Mouse (Mus musculus) fat pad, adult 2 months (tissue): ENCODE results near the gene Ninl.

Source experiments
- DNase-seq: peaks from one replicate; pipeline ENCODE4 v3.0.0-alpha.2; 2011; ENCODE audit warnings: low read depth, low spot score; ENCODE audit errors: extremely low read depth

Ninl gene

DNA sequence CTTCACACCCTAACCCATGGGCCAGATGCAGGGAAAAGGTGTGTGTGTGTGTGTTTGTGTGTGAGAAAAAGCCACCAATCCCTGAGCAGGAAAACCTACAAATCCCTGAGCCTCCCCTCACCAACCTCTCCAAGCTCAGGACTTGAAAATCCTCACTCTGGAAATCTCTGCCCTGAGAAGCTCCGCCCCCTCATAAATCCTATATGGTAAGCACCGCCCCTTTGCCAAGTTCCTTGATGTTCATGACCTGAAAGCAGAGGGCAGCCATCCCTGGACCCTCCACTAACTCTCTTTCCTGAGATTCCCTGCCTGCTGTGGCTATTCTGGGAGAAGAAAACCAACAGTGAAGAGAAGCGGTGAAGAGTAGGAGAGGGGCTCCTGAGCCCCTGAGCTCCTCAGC, 40.2 kb downstream of the Ninl start:
- no peak for DNase-seq

GRCm38 (mm10) chr2:150997618-150998017, 41.6 kb downstream of the Ninl start:
- DNase-seq = no peak

GRCm38 (mm10) chr2:150995324-150995723, 43.9 kb downstream of the Ninl start:
- no peak for DNase-seq

GRCm38 (mm10) chr2:150991050-150991449, 48.1 kb downstream of the Ninl start:
- DNase-seq = no peak

GRCm38 (mm10) chr2:150990506-150990905, 48.7 kb downstream of the Ninl start:
- DNase-seq = no peak

DNA sequence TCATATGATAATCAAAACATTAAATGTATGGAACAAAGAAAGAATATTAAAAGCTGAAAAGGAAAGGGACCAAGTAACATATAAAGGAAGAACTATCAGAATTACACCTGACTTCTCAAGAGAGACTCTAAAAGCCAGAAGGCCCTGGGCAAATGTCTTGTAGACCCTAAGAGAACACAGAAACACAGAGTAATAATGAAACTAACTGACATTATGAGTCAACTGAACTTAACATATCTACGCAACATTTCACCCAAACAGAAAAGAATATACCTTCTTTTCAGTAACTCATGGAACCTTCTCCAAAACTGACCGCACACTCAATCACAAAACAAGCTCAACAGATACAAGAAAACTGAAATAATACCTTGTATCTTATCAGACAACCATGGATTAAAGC, 53.8 kb downstream of the Ninl start:
- no peak for DNase-seq

- no peak for DNase-seq
Measured at GRCm38 (mm10) chr2:150982051-150982450, 57.1 kb downstream of the Ninl start.

DNA sequence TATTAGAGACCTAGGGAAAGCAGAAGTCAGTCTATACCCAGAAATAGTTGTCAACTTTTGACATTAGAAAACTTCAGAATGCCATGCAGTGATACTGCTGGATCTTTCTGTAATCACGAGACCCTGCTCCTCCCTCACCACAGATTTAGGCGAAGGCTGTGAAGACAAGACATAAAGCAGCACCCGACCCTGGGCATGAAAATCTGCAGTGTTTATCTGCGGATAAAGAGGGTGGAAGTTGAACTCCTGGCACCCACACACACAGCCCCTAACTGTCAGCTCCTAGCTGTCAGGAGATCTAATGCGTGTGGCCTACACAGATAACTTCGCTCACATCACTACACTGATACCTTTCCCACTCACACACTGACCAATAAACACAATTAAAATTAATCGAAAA, 57.7 kb downstream of the Ninl start:
- no peak for DNase-seq

DNA sequence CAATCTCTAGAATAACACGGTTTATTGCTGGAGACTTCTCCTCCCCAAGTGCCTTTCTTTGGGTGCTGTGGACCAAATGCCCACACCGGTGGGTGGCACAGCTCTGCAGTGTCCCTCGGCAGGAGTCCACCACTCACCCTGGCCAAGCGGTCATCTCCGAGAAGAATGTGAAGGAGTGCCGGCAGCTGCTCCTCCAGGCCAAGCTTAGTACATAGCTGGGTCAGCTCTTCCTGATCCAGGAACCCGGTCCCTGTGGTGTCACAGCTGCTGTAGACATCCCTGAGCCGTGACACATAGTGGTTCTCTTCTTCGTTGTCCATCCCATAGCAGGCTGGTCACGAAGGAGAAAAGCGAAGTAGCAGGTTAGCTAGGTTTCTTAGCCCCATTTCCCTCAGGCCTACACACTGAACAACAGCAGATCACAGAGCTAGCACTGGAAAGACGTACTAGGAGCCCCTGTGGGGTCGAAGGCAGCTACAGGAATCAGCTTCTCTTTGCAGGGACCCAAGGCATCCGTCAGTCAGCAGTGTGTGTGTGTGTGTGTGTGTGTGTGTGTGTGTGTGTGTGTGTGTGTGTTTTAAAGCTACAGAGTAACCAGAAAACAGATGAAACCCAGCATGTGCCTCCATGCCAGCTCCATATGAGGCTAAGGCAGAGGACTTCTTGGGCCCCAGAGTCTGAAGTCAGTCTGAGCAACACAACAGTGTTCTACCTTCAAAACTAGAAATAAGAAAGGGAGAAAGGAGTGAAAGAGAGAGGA, 59.1 kb downstream of the Ninl start:
- DNase-seq = no peak

- no peak for DNase-seq
Measured at GRCm38 (mm10) chr2:150978791-150979190, 60.4 kb downstream of the Ninl start.

DNA sequence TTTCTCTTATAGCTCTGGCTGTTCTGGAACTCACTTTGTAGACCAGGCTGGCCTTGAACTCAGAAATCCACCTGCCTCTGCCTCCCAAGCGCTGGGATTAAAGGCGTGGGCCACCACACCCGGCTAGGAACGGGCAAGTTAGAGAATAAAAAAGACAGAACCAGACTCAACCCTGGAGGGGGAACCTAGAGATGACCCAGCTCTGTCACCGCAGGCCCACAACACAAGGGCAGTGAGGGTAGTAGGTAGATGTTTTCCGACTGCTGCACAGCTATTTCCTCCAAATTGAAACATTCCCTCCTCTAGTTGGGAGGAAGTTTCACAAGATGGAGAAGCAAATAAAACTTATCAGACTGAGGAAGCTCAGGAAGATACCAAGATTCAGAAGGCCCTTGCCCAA, 61.5 kb downstream of the Ninl start:
- DNase-seq = no peak

DNA sequence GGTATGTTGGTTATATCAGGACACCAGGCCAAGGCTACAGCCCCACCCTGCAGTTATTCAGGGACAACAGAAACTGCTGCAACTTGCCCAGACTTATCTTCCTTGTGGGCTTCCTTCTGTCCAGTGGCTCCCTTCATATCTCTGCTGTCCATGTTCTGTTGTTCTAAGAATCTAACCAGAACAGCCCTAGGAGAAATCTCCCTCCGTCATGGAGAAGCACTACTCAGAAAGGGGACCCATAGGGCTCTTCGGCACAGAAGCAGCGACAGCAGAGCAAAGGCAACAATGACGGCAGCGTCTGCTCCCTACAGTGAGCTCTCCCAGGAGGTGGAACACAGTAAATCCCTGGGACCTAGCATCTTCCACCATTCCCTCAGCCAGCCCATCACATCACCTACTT, 62.3 kb downstream of the Ninl start:
- DNase-seq = no peak

GRCm38 (mm10) chr2:150973401-150974115, 65.6 kb downstream of the Ninl start:
- no peak for DNase-seq

DNA sequence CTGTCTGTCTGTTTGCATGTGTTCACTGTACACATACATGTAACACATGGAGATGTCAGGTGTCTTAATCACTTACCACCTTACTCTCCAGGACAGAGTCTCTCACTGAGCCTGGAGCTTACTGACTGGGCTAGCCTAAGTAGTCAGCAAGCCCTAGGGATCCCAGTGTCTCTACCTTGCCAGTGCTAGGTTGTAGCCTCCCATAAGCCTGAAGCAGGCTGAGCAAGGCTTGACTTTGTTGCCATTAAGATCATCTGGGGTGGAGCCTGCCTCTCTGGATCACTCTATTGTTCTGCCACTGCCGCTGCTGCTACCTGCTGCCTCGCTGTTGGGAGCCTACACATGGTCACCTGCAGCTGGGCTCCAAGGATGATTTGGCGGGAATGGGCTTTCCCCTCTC, 66.5 kb downstream of the Ninl start:
- DNase-seq = no peak

GRCm38 (mm10) chr2:150971856-150972255, 67.3 kb downstream of the Ninl start:
- no peak for DNase-seq

DNA sequence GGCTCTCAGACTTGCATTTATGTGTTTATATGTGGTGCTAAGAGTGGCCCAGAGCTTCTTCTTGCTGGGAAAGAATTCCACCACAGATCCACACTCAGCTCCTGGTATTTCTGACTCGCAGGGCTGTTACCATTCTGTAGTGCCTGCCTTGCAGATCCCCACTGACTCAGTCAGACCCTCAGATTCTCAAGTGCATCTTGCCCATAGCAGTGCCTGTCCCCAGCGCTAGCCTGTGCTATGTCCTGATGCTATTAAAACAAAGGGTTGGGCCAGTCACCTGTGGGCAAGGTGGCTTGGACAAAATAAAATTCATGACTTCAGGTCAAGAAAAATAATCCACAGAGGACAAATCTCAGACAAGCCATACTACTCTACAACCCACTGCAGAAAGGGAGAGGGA, 70.0 kb downstream of the Ninl start:
- no peak for DNase-seq

DNA sequence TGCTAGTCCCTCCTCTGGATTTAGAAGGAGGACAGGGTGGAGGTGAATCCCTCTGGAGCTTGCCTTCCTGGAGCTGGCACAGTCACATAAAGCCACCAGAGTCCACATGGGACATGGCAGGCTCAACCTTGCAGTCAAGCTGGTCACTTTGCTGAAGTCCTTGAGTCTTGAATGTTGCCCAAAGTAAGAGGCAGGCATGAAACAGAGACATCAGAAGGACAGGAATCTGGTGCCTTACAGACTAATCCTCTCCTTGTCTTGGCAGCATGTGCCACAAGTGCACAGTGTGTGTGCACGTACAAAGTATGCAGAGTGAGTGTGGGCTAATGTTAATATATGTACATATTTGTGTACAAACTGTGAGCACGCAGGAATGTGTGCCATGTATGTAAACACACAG, 71.7 kb downstream of the Ninl start:
- no peak for DNase-seq

DNA sequence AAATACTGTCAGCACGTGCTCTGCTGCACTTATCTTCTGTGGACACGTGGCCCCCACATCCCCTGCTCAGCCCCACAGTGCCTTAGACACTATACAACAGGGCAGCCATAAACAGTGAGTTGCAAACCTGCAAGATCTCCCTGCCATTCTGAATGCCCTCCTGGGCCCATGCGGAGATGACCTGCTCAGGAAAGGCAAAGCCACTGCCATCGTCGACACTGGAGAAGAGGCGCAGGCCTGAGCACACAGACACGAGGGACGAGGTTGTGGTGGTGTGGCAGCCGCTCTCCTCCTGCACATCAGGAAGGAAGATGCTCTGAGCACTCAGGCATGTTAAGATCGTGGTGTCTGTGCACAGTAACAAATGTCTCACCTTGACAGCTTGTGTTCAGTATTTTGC, 73.2 kb downstream of the Ninl start:
- DNase-seq = no peak

GRCm38 (mm10) chr2:150964641-150965040, 74.5 kb downstream of the Ninl start:
- DNase-seq = no peak

GRCm38 (mm10) chr2:150963246-150963645, 75.9 kb downstream of the Ninl start:
- DNase-seq = no peak

DNA sequence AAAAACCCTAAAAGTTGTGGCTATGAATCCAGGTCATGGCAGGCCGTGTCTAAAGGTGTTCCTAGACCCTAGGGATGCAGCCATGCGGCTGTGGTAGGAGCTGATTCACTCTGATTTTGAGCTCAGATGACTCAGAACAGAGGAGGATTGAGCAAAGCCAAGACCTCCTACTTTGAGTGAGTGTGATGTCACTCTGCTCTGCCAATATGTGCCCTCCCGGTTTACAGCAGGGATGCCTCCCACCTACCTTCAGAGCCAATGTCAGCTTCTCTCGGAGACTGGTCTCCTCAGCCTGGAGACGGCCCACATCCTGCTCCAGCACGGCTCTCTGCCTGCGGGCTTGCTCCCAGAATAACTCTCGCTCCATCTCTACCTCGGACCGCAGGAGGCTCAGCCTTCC, 79.7 kb downstream of the Ninl start:
- no peak for DNase-seq

DNA sequence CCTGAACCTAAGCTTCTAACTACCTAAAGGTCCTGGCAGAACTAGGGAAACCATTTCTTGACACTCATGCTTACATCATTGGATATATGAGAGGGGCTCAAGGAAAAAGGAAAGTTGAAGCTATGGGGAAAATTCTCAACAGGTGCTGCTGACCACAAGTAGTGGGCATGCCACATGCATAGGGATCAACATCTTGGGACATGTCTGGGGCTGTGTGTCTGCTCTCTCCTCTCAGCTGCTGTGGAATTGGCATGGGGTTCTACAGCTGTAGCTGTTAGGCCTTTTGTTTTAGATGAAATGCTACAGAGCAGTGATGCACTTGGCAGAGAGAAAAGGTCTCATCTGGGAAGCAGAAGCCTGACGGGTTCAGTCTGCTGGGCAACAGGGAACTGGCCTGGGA, 83.3 kb downstream of the Ninl start:
- no peak for DNase-seq

DNA sequence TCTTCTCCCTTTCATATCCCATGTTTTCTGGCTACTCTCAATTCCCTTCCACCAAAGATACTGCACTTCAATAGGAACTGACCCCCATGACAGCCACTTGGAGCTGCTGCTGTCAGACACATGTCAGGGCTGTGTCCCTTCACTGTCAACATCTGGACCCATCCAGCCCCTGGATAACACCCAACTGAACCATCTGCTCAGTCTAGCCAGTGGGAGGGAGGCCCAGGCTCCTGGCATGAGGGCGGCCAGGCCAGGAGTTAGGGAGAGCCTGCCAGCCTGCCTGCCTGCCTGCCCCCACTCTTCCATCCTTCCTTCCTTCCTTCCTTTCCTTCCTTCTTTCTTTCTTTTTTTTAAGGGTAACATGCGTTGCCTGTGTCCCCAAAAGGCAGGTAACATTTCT, 88.0 kb downstream of the Ninl start:
- no peak for DNase-seq
